Mouse (Mus musculus) stomach, postnatal 0 days (tissue): ENCODE data around the gene Dpp4.

Source experiments
- CTCF ChIP-seq: IDR thresholded peaks from 2 replicates; pipeline ENCODE4 v1.5.1; 2016; ENCODE audit warnings: antibody characterized with exemption, low read depth, mild to moderate bottlenecking, moderate library complexity
- EP300 ChIP-seq: optimal IDR thresholded peaks from 2 replicates; pipeline ENCODE3; 2016; ENCODE audit warnings: antibody characterized with exemption

DNA sequence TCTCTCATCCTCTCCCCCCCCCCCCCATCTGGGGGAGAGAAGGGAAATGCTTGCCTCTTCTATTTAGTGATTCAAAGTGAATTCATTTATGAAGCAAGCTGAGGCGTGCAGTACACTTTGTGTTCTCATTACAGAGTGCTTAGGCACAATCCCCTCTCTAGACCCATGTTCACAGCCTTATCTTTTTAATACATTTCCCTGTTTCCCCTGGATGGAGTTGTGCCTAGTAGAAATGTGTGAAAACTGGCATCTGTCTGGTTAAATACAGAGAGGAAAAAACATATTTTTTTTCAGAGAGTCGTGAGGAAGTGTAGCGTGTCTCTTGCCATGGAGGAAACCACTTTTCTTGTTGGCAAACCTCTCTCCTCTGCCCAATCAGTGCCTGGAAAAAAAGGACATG, 50.5 kb downstream of the Dpp4 start:
- no peak for TF ChIP-seq CTCF
- TF ChIP-seq EP300: no peak
